Mouse (Mus musculus): ENCODE measurements at regions not wholly inside any gene's neighbourhood (a gene's known extent, or its start where the extent isn't known, plus 50 kb on each side); places are given as distances from the start of the nearest gene placed in this dataset.

DNA sequence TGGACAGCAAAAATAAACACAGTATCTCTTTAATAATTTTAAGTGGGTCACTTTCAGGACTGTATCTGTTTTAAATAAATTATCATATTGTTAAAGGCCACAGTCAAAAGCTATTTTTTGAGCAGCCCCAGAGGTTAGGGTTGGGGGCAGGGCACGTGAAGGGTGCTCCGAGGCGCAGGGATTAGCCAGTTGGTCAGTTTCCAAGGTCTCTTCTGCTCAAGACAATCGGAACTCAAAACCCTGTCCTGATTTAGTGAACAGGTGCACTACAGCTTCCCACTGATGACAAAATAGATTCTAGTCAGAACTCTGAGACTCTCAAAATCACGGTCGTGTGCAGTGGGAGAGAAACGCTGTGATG is 337.3 kb upstream of the 4930535I16Rik start:
- TF ChIP-seq CTCF (IDR thresholded peaks at IDR 0.05; ENCODE audit: control insufficient read depth, insufficient read depth, insufficient read length) (no peak), MAX (IDR thresholded peaks at IDR 0.05) (no peak), MYOD1 (IDR thresholded peaks at IDR 0.05; ENCODE audit: control insufficient read depth, insufficient read length, low read depth) (no peak), CEBPB (IDR thresholded peaks at IDR 0.05; ENCODE audit: low read depth) (no peak), USF1 (IDR thresholded peaks at IDR 0.05; ENCODE audit: low read depth) (no peak), MYOG (IDR thresholded peaks at IDR 0.05; ENCODE audit: control insufficient read depth, extremely low read depth, insufficient read length) (no peak), FOSL1 (IDR thresholded peaks at IDR 0.05; ENCODE audit: insufficient read depth, low read length, poor library complexity, severe bottlenecking) (no peak)

Data from C2C12 (cell line).